Mouse (Mus musculus) neural tube, embryonic 15.5 days (tissue): ENCODE data around the gene Nfe2. TPM values are rescaled to one million over a fixed set of nuclear protein-coding genes. Genes with fewer than 3 reads are reported as not detected.
"Not testable (repeated sequence)": the region's sequence is repeated elsewhere in the genome, so short reads cannot be mapped to it uniquely, and the experiment has no call there.

ENCODE experiments used
- ATAC-seq: fragments of 200-750 bp; cut with Nextera tagmentation; 2 replicates; pipeline ENCODE4 v1.8.0; 2017; ENCODE audit warnings: mild to moderate bottlenecking, moderate TSS enrichment, moderate library complexity; ENCODE audit not compliant: low FRiP score
- H3K27ac ChIP-seq: fragments of 300-500 bp; sonication (generic); replicated peaks from 2 replicates; pipeline ENCODE4 v1.5.1; 2015; ENCODE audit warnings: mild to moderate bottlenecking, inconsistent platforms
- H3K27me3 ChIP-seq: fragments of 300-500 bp; sonication (generic); replicated peaks from 2 replicates; pipeline ENCODE4 v1.6.1; 2015; ENCODE audit warnings: inconsistent platforms
- H3K36me3 ChIP-seq: fragments of 300-500 bp; sonication (generic); 2 replicates; pipeline ENCODE4 v1.6.1; 2015; ENCODE audit warnings: inconsistent platforms
- H3K4me1 ChIP-seq: fragments of 300-500 bp; sonication (generic); 2 replicates; pipeline ENCODE4 v1.6.1; 2015; ENCODE audit warnings: inconsistent platforms
- H3K4me2 ChIP-seq: fragments of 300-500 bp; sonication (generic); 2 replicates; pipeline ENCODE4 v1.6.1; 2015; ENCODE audit warnings: inconsistent platforms, mild to moderate bottlenecking, moderate library complexity
- H3K4me3 ChIP-seq: fragments of 300-500 bp; sonication (generic); replicated peaks from 2 replicates; pipeline ENCODE4 v1.5.1; 2015; ENCODE audit warnings: mild to moderate bottlenecking, inconsistent platforms
- H3K9ac ChIP-seq: fragments of 300-500 bp; sonication (generic); replicated peaks from 2 replicates; pipeline ENCODE4 v1.6.1; 2015; ENCODE audit warnings: mild to moderate bottlenecking, inconsistent platforms
- H3K9me3 ChIP-seq: fragments of 300-500 bp; sonication (generic); replicated peaks from 2 replicates; pipeline ENCODE4 v1.6.1; 2016; ENCODE audit warnings: inconsistent platforms
- WGBS: fragments of 180-500 bp; shearing (Covaris S2); methylation state at CpG from one replicate; pipeline ENCODE4 v1.1.7; 2015; ENCODE audit warnings: mixed read lengths; 5-methylcytosine and 5-hydroxymethylcytosine counted together
- polyA plus RNA-seq: library from polyadenylated mRNA; unstranded; fragments of >200 nt; fragmentation: Nextera tagmentation; extraction: Ambion mirVana; gene quantifications from 2 replicates; pipeline ENCODE4 v1.2.1, GENCODE M21; 2015

The Nfe2 gene
- polyA plus RNA-seq, 1 experiment from 2014 or later = 0.99 TPM

GRCm38 (mm10) chr15:103264794-103265193 is 6.6 kb upstream of the Nfe2 start:
- no peak for ATAC-seq
- Histone ChIP-seq H3K9me3 (no peaks in the 10 kb centered on the region), H3K36me3 (no peaks in the 10 kb centered on the region), H3K27me3 (no peaks in the 10 kb centered on the region), H3K4me1 (no peaks in the 10 kb centered on the region), H3K9ac (no peak overlapping the region), H3K4me3 (no peak overlapping the region), H3K4me2 (no peak overlapping the region), H3K27ac (no peak overlapping the region)
- 91% methylated on average over 2 of the region's 2 CpGs for WGBS

GRCm38 (mm10) chr15:103259989-103260388 is 1.8 kb upstream of the Nfe2 start:
- Histone ChIP-seq H3K4me1 (peaks cover 6% of the 10 kb centered on the region), H3K9me3 (no peaks in the 10 kb centered on the region), H3K4me2 (no peak overlapping the region), H3K9ac (no peak overlapping the region), H3K27me3 (no peaks in the 10 kb centered on the region; the same call in 1 of the 2 replicates), H3K4me3 (no peak overlapping the region), H3K36me3 (no peaks in the 10 kb centered on the region), H3K27ac (no peak overlapping the region)
- 67% methylated on average over 1 of the region's 1 CpGs for WGBS
- ATAC-seq = no peak

- H3K4me1 ChIP-seq = peaks cover 11% of the 10 kb centered on the region
- H3K9me3 ChIP-seq = no peaks in the 10 kb centered on the region
- H3K27me3 ChIP-seq = no peaks in the 10 kb centered on the region; the same call in 1 of the 2 replicates
- no peak overlapping the region for H3K4me2 ChIP-seq
- H3K4me3 ChIP-seq = no peak overlapping the region
- no peak overlapping the region for H3K27ac ChIP-seq
- H3K9ac ChIP-seq = no peak overlapping the region
- H3K36me3 ChIP-seq = no peaks in the 10 kb centered on the region
- 91% methylated on average over 5 of the region's 5 CpGs for WGBS
- ATAC-seq = no peak
Measured at GRCm38 (mm10) chr15:103259162-103259561, 959 bp upstream of the Nfe2 start.

- H3K9me3 ChIP-seq = no peaks in the 10 kb centered on the region
- ATAC-seq = no peak
- no peak overlapping the region for H3K9ac ChIP-seq
- no peaks in the 10 kb centered on the region for H3K36me3 ChIP-seq
- H3K4me2 ChIP-seq = no peak overlapping the region
- no peaks in the 10 kb centered on the region; the same call in 1 of the 2 replicates for H3K27me3 ChIP-seq
- H3K27ac ChIP-seq = no peak overlapping the region
- no peak overlapping the region for H3K4me3 ChIP-seq
- WGBS = 92% methylated on average over 6 of the region's 6 CpGs
- H3K4me1 ChIP-seq = peaks cover 11% of the 10 kb centered on the region
Measured at GRCm38 (mm10) chr15:103256210-103256986, 1.8 kb downstream of the Nfe2 start.

GRCm38 (mm10) chr15:103255169-103255568 is 3.0 kb downstream of the Nfe2 start:
- ATAC-seq = no peak

GRCm38 (mm10) chr15:103253352-103253751 is 4.9 kb downstream of the Nfe2 start:
- no peaks in the 10 kb centered on the region; the same call in 1 of the 2 replicates for H3K27me3 ChIP-seq
- H3K27ac ChIP-seq = no peak overlapping the region
- ATAC-seq = no peak
- peaks cover 7% of the 10 kb centered on the region for H3K36me3 ChIP-seq
- no peak overlapping the region for H3K4me3 ChIP-seq
- no peak overlapping the region for H3K4me2 ChIP-seq
- WGBS = 100% methylated on average over 1 of the region's 1 CpGs
- H3K9me3 ChIP-seq = no peaks in the 10 kb centered on the region
- peaks cover 11% of the 10 kb centered on the region for H3K4me1 ChIP-seq
- no peak overlapping the region for H3K9ac ChIP-seq

More at GRCm38 (mm10) chr15:103255169-103255568, 3.0 kb downstream of the Nfe2 start:
- peak overlapping the region; percentile 87 for H3K4me2 ChIP-seq
- WGBS = 1% methylated on average over 25 of the region's 25 CpGs
- no peaks in the 10 kb centered on the region for H3K9me3 ChIP-seq
- H3K27ac ChIP-seq = no peak overlapping the region
- no peaks in the 10 kb centered on the region for H3K36me3 ChIP-seq
- peak overlapping the region; percentile 42; the same call in 1 of the 2 replicates for H3K9ac ChIP-seq
- H3K27me3 ChIP-seq = no peaks in the 10 kb centered on the region; the same call in 1 of the 2 replicates
- peak overlapping the region; percentile 37 for H3K4me3 ChIP-seq
- H3K4me1 ChIP-seq = peaks cover 11% of the 10 kb centered on the region

GRCm38 (mm10) chr15:103252660-103253059 is 5.5 kb downstream of the Nfe2 start:
- no peak overlapping the region for H3K9ac ChIP-seq
- H3K27ac ChIP-seq = no peak overlapping the region
- 90% methylated on average over 3 of the region's 3 CpGs for WGBS
- H3K9me3 ChIP-seq = no peaks in the 10 kb centered on the region
- no peak overlapping the region for H3K4me3 ChIP-seq
- H3K4me2 ChIP-seq = no peak overlapping the region
- peaks cover 14% of the 10 kb centered on the region for H3K36me3 ChIP-seq
- peaks cover 11% of the 10 kb centered on the region for H3K4me1 ChIP-seq
- no peaks in the 10 kb centered on the region; the same call in 1 of the 2 replicates for H3K27me3 ChIP-seq
- no peak for ATAC-seq

GRCm38 (mm10) chr15:103251595-103251994 is 6.6 kb downstream of the Nfe2 start:
- Histone ChIP-seq H3K27ac (no peak overlapping the region), H3K4me1 (peaks cover 11% of the 10 kb centered on the region), H3K9ac (no peak overlapping the region), H3K9me3 (no peaks in the 10 kb centered on the region), H3K36me3 (peaks cover 25% of the 10 kb centered on the region), H3K4me3 (no peak overlapping the region), H3K4me2 (no peak overlapping the region), H3K27me3 (no peaks in the 10 kb centered on the region; the same call in 1 of the 2 replicates)
- WGBS = 67% methylated on average over 1 of the region's 1 CpGs
- ATAC-seq = no peak

- Histone ChIP-seq H3K9me3 (no peaks in the 10 kb centered on the region), H3K4me1 (peaks cover 12% of the 10 kb centered on the region), H3K9ac (no peak overlapping the region), H3K27ac (no peak overlapping the region), H3K4me2 (no peak overlapping the region), H3K4me3 (no peak overlapping the region), H3K36me3 (peaks cover 36% of the 10 kb centered on the region), H3K27me3 (no peaks in the 10 kb centered on the region; the same call in 1 of the 2 replicates)
- WGBS = 20% methylated on average over 2 of the region's 2 CpGs
- no peak; the same call in 1 of the 2 replicates for ATAC-seq
Measured at GRCm38 (mm10) chr15:103250195-103250740, 7.9 kb downstream of the Nfe2 start.

- not testable (repeated sequence) for ATAC-seq, H3K4me2 ChIP-seq, H3K4me3 ChIP-seq, H3K9me3 ChIP-seq, H3K27ac ChIP-seq, H3K27me3 ChIP-seq, H3K9ac ChIP-seq, H3K4me1 ChIP-seq
- H3K36me3 ChIP-seq = peaks cover 40% of the 10 kb centered on the region
- 86% methylated on average over 6 of the region's 6 CpGs for WGBS
Measured at GRCm38 (mm10) chr15:103249511-103249910, 8.7 kb downstream of the Nfe2 start.

GRCm38 (mm10) chr15:103248401-103249313 is 9.5 kb downstream of the Nfe2 start:
- no peaks in the 10 kb centered on the region for H3K27me3 ChIP-seq
- H3K4me1 ChIP-seq = peaks cover 13% of the 10 kb centered on the region
- peaks cover 44% of the 10 kb centered on the region for H3K36me3 ChIP-seq
- no peak for ATAC-seq
- no peak overlapping the region for H3K4me3 ChIP-seq
- H3K27ac ChIP-seq = peak overlapping the region; percentile 41; the same call in 1 of the 2 replicates
- no peak overlapping the region for H3K4me2 ChIP-seq
- 74% methylated on average over 28 of the region's 28 CpGs for WGBS
- H3K9ac ChIP-seq = no peak overlapping the region
- H3K9me3 ChIP-seq = no peaks in the 10 kb centered on the region
